Mouse (Mus musculus) cortical plate, adult 2 months (tissue): ENCODE measurements around the gene Arvcf.

Experiments used
- CTCF ChIP-seq: fragments of 200-500 bp; IDR thresholded peaks from 2 replicates; pipeline ENCODE4 v1.5.1; 2011; ENCODE audit warnings: mild to moderate bottlenecking, control low read depth, low read length; ENCODE audit not compliant: insufficient read depth; ENCODE audit errors: extremely low read depth
- POLR2A ChIP-seq: fragments of 200-500 bp; IDR thresholded peaks from 2 replicates; pipeline ENCODE4 v1.6.1; 2011; ENCODE audit warnings: mild to moderate bottlenecking, low read length, control low read depth; ENCODE audit not compliant: insufficient read depth; ENCODE audit errors: extremely low read depth

GRCm38 (mm10) chr16:18405091-18405854 lies 57.3 kb downstream of the Arvcf start:
- TF ChIP-seq CTCF (no peak), POLR2A (no peak)
